Mouse (Mus musculus): ENCODE measurements around the gene Ssmem1. TPM values are rescaled to one million over a fixed set of nuclear protein-coding genes. Genes with fewer than 3 reads are reported as not detected.

Gene Ssmem1
- polyA plus RNA-seq, 1 experiment, result not detected

GRCm38 (mm10) chr6:30520400-30520799 is 10.8 kb downstream of the Ssmem1 start:
- H3K4me3 ChIP-seq (ENCODE audit: insufficient read depth, low read length), result no peak overlapping the region
- H3K4me1 ChIP-seq (ENCODE audit: control insufficient read depth, insufficient read depth, low read length), result no peaks in the 10 kb centered on the region
- no peak overlapping the region for H3K27ac ChIP-seq (ENCODE audit: insufficient read depth, low read depth, low read length)
- TF ChIP-seq POLR2A (IDR thresholded peaks at IDR 0.05; ENCODE audit: borderline replicate concordance, low read depth, low read length) (no peak), CTCF (IDR thresholded peaks at IDR 0.05; ENCODE audit: low read depth, low read length) (no peak)

- no peaks in the 10 kb centered on the region for H3K4me1 ChIP-seq (ENCODE audit: control insufficient read depth, insufficient read depth, low read length)
- TF ChIP-seq POLR2A (IDR thresholded peaks at IDR 0.05; ENCODE audit: borderline replicate concordance, low read depth, low read length) (no peak), CTCF (IDR thresholded peaks at IDR 0.05; ENCODE audit: low read depth, low read length) (no peak)
- no peak overlapping the region for H3K4me3 ChIP-seq (ENCODE audit: insufficient read depth, low read length)
- H3K27ac ChIP-seq (ENCODE audit: insufficient read depth, low read depth, low read length), result no peak overlapping the region
These were observed 16.0 kb downstream of the Ssmem1 start for GRCm38 (mm10) chr6:30525456-30526332.

GRCm38 (mm10) chr6:30526586-30527515 is 17.2 kb downstream of the Ssmem1 start:
- no peak for TF ChIP-seq CTCF (IDR thresholded peaks at IDR 0.05; ENCODE audit: low read depth, low read length)
- Histone ChIP-seq H3K4me3 (ENCODE audit: insufficient read depth, low read length) (no peak overlapping the region), H3K4me1 (ENCODE audit: control insufficient read depth, insufficient read depth, low read length) (no peaks in the 10 kb centered on the region), H3K27ac (ENCODE audit: insufficient read depth, low read depth, low read length) (no peak overlapping the region)

DNA sequence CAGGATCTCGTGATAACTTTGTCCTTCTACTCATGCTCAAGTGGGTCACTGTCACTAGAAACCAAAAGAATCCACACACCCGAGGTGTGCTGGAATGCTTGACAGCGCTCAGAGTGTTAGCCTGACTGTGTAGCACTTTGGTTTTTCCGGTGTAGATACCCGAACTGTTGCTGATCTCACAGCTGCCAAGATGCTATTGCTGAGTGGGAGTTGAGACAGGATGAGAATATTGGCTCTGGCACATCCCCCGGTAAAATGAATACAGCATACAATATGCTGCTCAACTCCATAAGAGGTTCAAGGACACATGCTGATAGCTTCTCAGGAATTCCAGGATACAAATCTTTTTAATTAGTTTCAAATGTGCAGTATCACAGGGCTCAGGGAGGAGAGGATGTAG is 19.2 kb downstream of the Ssmem1 start:
- Histone ChIP-seq H3K4me1 (ENCODE audit: control insufficient read depth, insufficient read depth, low read length) (no peaks in the 10 kb centered on the region), H3K4me3 (ENCODE audit: insufficient read depth, low read length) (no peak overlapping the region), H3K27ac (ENCODE audit: insufficient read depth, low read depth, low read length) (no peak overlapping the region)
- TF ChIP-seq POLR2A (IDR thresholded peaks at IDR 0.05; ENCODE audit: borderline replicate concordance, low read depth, low read length) (no peak), CTCF (IDR thresholded peaks at IDR 0.05; ENCODE audit: low read depth, low read length) (no peak)

GRCm38 (mm10) chr6:30535340-30535739 is 25.7 kb downstream of the Ssmem1 start:
- TF ChIP-seq POLR2A (IDR thresholded peaks at IDR 0.05; ENCODE audit: borderline replicate concordance, low read depth, low read length) (no peak), CTCF (IDR thresholded peaks at IDR 0.05; ENCODE audit: low read depth, low read length) (peak; percentile 52)

DNA sequence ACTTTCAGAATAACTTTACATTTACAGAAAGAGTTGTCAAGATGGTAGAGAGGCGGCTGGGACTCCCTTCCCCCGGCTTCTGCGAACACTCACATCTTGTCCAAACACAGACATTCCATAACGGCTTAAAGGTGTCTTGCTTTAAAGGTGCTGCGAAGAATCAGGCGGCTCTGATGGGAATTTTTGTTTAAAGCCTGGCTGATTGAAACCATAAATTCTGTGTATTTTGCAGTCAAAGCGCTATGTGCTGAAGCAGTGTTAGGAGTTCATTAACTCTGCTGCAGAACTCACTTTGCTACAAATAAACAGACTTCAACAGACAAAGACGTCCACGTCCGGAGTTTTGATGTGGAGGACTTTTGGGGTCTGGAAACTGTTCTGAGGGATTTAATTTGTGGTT is 28.6 kb downstream of the Ssmem1 start:
- TF ChIP-seq POLR2A (IDR thresholded peaks at IDR 0.05; ENCODE audit: borderline replicate concordance, low read depth, low read length) (no peak), CTCF (IDR thresholded peaks at IDR 0.05; ENCODE audit: low read depth, low read length) (no peak)
- Histone ChIP-seq H3K4me1 (ENCODE audit: control insufficient read depth, insufficient read depth, low read length) (no peaks in the 10 kb centered on the region), H3K27ac (ENCODE audit: insufficient read depth, low read depth, low read length) (no peak overlapping the region), H3K4me3 (ENCODE audit: insufficient read depth, low read length) (no peak overlapping the region)

More at GRCm38 (mm10) chr6:30535340-30535739, 25.7 kb downstream of the Ssmem1 start:
- Histone ChIP-seq H3K27ac (ENCODE audit: insufficient read depth, low read depth, low read length) (no peak overlapping the region), H3K4me1 (ENCODE audit: control insufficient read depth, insufficient read depth, low read length) (no peaks in the 10 kb centered on the region), H3K4me3 (ENCODE audit: insufficient read depth, low read length) (no peak overlapping the region)

GRCm38 (mm10) chr6:30538800-30539199 is 29.2 kb downstream of the Ssmem1 start:
- TF ChIP-seq POLR2A (IDR thresholded peaks at IDR 0.05; ENCODE audit: borderline replicate concordance, low read depth, low read length) (no peak), CTCF (IDR thresholded peaks at IDR 0.05; ENCODE audit: low read depth, low read length) (no peak)
- no peak overlapping the region for H3K27ac ChIP-seq (ENCODE audit: insufficient read depth, low read depth, low read length)
- H3K4me1 ChIP-seq (ENCODE audit: control insufficient read depth, insufficient read depth, low read length), result no peaks in the 10 kb centered on the region
- no peak overlapping the region for H3K4me3 ChIP-seq (ENCODE audit: insufficient read depth, low read length)

DNA sequence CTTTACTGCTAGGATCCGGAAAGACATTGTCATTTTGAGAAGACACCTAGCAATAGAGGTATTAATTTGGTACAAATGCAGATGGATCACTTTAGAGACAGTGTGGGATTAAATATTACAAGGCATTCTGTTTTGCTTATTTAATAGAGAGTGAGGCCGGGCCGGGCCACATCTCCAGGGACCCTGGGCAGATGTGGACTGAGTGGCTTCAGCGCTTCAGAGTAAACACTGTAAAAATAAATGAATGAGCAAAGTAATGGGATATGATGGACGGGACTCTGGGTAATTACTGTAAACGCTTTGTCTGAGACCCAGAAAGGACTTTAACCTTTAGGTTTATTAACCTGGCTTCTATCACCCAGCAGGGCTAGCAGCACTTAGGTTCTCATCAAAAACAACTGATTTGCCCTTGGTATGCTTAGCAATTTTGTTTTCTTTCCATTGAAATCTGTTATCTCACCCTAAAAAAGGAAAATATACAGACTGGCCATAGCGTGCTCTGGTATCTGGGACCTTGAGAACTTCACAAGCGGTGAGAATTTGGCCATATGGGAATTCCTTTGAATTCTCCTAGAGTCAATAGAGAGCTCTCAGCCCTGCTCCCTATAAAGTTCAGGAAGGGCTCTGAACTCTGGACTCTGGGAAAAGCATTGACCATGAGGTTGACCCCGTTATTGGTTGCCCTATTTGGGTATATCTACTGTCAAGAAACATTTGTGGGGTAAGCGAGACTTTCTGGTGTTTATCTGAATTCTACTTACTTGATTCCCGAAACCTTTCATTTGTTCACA is 31.6 kb downstream of the Ssmem1 start, which contains the start of gene Cpa2:
Gene Cpa2, plus strand, starts transcription at position 574 of the 791 bp plus-strand sequence.
- TF ChIP-seq CTCF (IDR thresholded peaks at IDR 0.05; ENCODE audit: low read depth, low read length) (no peak), POLR2A (IDR thresholded peaks at IDR 0.05; ENCODE audit: borderline replicate concordance, low read depth, low read length) (no peak)
- Histone ChIP-seq H3K4me3 (ENCODE audit: insufficient read depth, low read length) (no peak within 1 kb of the TSS), H3K4me1 (ENCODE audit: control insufficient read depth, insufficient read depth, low read length) (no peaks in the 10 kb centered on the region), H3K27ac (ENCODE audit: insufficient read depth, low read depth, low read length) (no peak within 1 kb of the TSS)

DNA sequence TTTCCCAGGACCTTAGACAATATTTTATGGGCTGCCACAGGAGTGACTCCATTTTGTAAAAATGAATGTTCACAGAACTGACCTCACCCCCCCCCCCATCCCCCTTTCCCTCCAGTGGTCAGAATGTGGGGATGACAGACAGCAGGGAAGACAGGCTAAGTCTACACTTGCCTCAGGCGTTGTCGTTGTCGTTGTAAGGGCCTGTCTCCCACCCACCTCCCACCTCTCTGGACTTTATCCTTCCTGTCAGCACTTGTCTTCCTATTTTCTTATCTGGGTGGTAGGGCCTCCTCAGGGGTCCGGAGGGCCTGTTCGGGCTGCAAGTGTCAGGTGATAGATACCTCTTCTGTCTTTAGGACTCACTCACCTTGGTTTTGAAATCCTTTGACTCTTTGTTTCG is 32.6 kb downstream of the Ssmem1 start:
- Histone ChIP-seq H3K4me1 (ENCODE audit: control insufficient read depth, insufficient read depth, low read length) (peaks cover 4% of the 10 kb centered on the region), H3K27ac (ENCODE audit: insufficient read depth, low read depth, low read length) (no peak overlapping the region), H3K4me3 (ENCODE audit: insufficient read depth, low read length) (no peak overlapping the region)
- TF ChIP-seq CTCF (IDR thresholded peaks at IDR 0.05; ENCODE audit: low read depth, low read length) (no peak), POLR2A (IDR thresholded peaks at IDR 0.05; ENCODE audit: borderline replicate concordance, low read depth, low read length) (no peak)
